Mouse (Mus musculus) forebrain, embryonic 11.5 days (tissue): ENCODE data around the gene Pknox2. TPM values are rescaled to one million over a fixed set of nuclear protein-coding genes. Genes with fewer than 3 reads are reported as not detected.

ENCODE experiments used
- ATAC-seq: fragments of 200-750 bp; cut with Nextera tagmentation; replicated peaks from 2 replicates; pipeline ENCODE4 v1.8.0; 2017; ENCODE audit warnings: moderate TSS enrichment; ENCODE audit not compliant: low FRiP score
- DNase-seq: peaks from one replicate; pipeline ENCODE4 v3.0.0-alpha.2; 2017; ENCODE audit warnings: low spot score
- H3K27ac ChIP-seq: fragments of 300-500 bp; sonication (generic); 2 replicates; pipeline ENCODE4 v1.5.1; 2014; ENCODE audit warnings: low read depth, low read length
- H3K27me3 ChIP-seq: fragments of 300-500 bp; sonication (generic); 2 replicates; pipeline ENCODE4 v1.6.1; 2014; ENCODE audit warnings: mild to moderate bottlenecking, low read length, mixed read lengths; ENCODE audit not compliant: control insufficient read depth, insufficient read depth
- H3K36me3 ChIP-seq: fragments of 300-500 bp; sonication (generic); 2 replicates; pipeline ENCODE4 v1.6.1; 2014; ENCODE audit warnings: mild to moderate bottlenecking, low read length, moderate library complexity, mixed read lengths; ENCODE audit not compliant: control insufficient read depth, insufficient read depth
- H3K4me1 ChIP-seq: fragments of 300-500 bp; sonication (generic); replicated peaks from 2 replicates; pipeline ENCODE4 v1.6.1; 2014; ENCODE audit warnings: low read length, mixed read lengths; ENCODE audit not compliant: control insufficient read depth, insufficient read depth
- H3K4me2 ChIP-seq: fragments of 300-500 bp; sonication (generic); 2 replicates; pipeline ENCODE4 v1.6.1; 2014; ENCODE audit warnings: low read depth, mild to moderate bottlenecking, low read length, moderate library complexity, mixed read lengths; ENCODE audit not compliant: severe bottlenecking
- H3K4me3 ChIP-seq: fragments of 300-500 bp; sonication (generic); 2 replicates; pipeline ENCODE4 v1.5.1; 2014; ENCODE audit warnings: low read depth, low read length
- H3K9ac ChIP-seq: fragments of 300-500 bp; sonication (generic); 2 replicates; pipeline ENCODE4 v1.6.1; 2014; ENCODE audit warnings: low read length
- H3K9me3 ChIP-seq: fragments of 300-500 bp; sonication (generic); 2 replicates; pipeline ENCODE4 v1.6.1; 2016; ENCODE audit warnings: low read length, mixed read lengths; ENCODE audit not compliant: control insufficient read depth
- WGBS: fragments of 180-500 bp; shearing (Covaris S2); extraction: QIAGEN DNeasy Blood & Tissue Kit; methylation state at CpG from one replicate; pipeline ENCODE4 v1.1.7; 2014; 5-methylcytosine and 5-hydroxymethylcytosine counted together
- polyA plus RNA-seq: library from polyadenylated mRNA; unstranded; fragments of >200 nt; fragmentation: Nextera tagmentation; extraction: Ambion mirVana; gene quantifications from 2 replicates; pipeline ENCODE4 v1.2.1, GENCODE M21; 2014

Pknox2 gene
- polyA plus RNA-seq, 1 experiment from 2014 or later: 21.0 TPM

DNA sequence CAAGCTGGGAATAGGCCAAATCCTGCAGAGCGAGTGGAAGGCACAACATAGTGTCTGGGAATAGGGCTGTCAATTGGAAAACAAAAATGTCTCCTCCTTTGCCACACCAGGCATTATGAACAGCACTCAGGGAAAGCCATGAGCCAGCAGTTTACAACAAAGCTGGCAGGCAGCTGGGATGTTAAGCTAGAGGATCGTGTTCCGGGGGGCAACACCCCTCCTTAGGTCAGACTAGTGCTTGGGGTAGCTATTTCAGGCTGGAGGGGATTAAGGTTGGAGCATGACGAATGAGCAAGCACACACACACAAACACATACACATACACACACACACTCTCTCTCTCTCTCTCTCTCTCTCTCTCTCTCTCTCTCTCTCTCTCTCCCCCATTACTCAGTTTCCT, 227.7 kb downstream of the Pknox2 start:
- Histone ChIP-seq H3K4me3 (no peak overlapping the region), H3K27me3 (no peaks in the 10 kb centered on the region), H3K36me3 (no peaks in the 10 kb centered on the region), H3K4me2 (no peak overlapping the region), H3K27ac (no peak overlapping the region), H3K9ac (no peak overlapping the region), H3K4me1 (peaks cover 10% of the 10 kb centered on the region), H3K9me3 (no peaks in the 10 kb centered on the region)
- DNase-seq: no peak
- WGBS: 45% methylated on average over 4 of the region's 4 CpGs
- ATAC-seq: no peak

DNA sequence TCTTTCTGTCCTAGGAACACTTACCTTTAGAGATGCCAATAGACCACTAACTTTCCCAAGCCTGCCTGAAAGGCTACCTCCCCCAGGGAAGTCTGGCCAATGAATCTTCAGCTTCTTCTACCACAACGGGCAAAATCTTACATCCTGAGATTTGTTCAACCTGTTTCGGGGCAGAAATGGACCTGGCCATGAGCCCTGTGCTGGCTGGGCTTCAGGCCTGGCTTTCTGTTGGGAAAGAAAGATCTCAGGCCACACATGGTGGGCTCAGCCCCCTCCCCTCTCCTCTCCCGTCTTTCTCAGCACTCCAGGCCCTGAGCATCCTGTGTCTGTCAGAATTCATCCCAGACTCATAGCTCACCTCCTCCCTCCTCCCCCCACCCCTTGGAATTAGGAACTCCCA, 228.6 kb downstream of the Pknox2 start:
- ATAC-seq (no peak), DNase-seq (no peak)
- Histone ChIP-seq H3K36me3 (no peaks in the 10 kb centered on the region), H3K9ac (no peak overlapping the region), H3K4me3 (no peak overlapping the region), H3K27me3 (no peaks in the 10 kb centered on the region), H3K9me3 (no peaks in the 10 kb centered on the region), H3K27ac (no peak overlapping the region), H3K4me2 (no peak overlapping the region), H3K4me1 (peaks cover 10% of the 10 kb centered on the region)
- 78% methylated on average over 3 of the region's 3 CpGs for WGBS

DNA sequence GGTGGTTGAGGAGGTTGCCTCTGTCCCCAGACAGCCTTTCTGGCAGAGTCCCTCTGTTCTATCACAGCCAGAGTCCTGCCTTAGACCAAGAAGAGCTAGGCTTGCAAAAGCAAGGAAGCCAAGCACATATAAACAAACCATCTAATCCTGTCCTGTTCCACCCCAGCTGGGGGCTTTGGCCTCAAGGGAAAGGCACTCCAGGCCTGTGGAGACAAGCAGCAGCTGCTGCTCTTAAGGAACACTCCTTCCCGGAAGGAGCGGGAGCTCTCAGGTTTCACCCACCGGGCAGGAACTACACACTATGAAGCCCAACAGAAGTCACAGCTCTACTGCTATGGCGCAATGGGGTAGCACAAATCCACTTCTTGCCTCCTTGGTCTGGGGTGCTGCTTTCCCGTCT, 230.3 kb downstream of the Pknox2 start:
- ATAC-seq: no peak
- Histone ChIP-seq H3K9me3 (no peaks in the 10 kb centered on the region), H3K4me3 (no peak overlapping the region), H3K27me3 (no peaks in the 10 kb centered on the region), H3K9ac (no peak overlapping the region), H3K4me1 (peaks cover 10% of the 10 kb centered on the region), H3K27ac (no peak overlapping the region), H3K36me3 (no peaks in the 10 kb centered on the region), H3K4me2 (no peak overlapping the region)
- no peak for DNase-seq
- WGBS: 42% methylated on average over 5 of the region's 5 CpGs

DNA sequence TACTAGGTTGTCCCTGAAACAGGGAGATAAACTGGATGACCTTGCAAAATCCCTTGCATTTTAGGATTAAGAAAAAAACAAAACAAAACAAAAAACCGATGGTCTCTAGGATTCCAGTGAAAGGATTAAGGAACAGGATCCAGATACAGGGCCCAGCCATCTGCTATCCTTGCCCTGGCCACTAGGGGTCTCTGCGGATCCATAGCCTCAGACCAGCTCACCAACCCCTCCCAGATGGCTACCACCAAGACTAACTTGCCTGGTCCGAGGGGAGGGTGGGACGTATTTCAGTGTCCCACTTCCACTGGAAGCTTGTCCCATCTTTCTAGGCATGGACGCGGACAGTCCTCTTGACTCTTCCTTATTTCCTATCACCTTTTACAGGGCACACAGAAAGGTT, 230.8 kb downstream of the Pknox2 start:
- Histone ChIP-seq H3K27ac (no peak overlapping the region), H3K9me3 (no peaks in the 10 kb centered on the region), H3K4me3 (no peak overlapping the region), H3K27me3 (no peaks in the 10 kb centered on the region), H3K4me2 (no peak overlapping the region), H3K4me1 (peaks cover 5% of the 10 kb centered on the region), H3K36me3 (no peaks in the 10 kb centered on the region), H3K9ac (no peak overlapping the region)
- WGBS: 5% methylated on average over 6 of the region's 6 CpGs
- peak; percentile 90 for DNase-seq
- peak; percentile 83 for ATAC-seq

DNA sequence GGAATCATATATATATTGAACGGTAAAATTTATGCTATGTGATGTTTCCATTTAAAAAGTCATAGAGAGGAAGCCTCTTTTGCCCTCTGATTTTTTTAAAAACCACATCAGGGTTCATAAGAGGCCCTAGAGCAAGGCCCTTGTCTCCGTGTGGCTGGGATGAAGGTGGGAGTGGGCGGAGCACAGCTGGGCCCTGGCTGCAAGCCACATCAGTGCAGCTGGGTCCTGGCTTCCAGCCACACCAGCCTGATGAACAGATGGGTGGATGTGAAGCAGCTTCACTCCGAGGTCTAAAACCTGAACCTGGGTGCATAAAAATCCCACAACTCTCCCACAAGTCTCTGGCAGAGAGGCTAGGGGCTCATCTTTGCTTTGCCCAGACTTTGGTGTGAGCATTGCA, 241.8 kb downstream of the Pknox2 start:
- Histone ChIP-seq H3K9ac (no peak overlapping the region), H3K36me3 (no peaks in the 10 kb centered on the region), H3K4me1 (no peaks in the 10 kb centered on the region), H3K4me2 (no peak overlapping the region), H3K4me3 (no peak overlapping the region), H3K9me3 (no peaks in the 10 kb centered on the region), H3K27me3 (no peaks in the 10 kb centered on the region), H3K27ac (no peak overlapping the region)
- DNase-seq (no peak), ATAC-seq (no peak)
- WGBS: 83% methylated on average over 4 of the region's 4 CpGs

DNA sequence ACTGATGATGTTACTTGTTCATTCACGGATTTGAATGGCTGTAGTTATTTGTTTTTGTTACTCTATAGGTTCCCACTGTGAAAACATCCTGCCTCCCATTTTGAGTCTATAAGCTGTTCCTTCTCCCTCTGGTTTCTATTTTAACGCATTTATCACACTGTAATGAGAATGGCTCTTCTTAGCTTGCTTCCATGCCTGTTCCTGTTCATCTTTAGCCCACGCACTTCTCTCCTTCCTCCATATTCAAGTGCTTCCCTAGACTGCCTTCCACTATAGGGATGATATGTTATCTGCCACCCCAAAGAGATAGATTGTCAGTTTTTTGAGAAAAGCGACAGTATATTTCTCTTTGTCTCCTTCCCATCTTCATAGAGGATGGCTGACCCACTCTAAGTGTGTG, 246.7 kb downstream of the Pknox2 start:
- Histone ChIP-seq H3K9me3 (no peaks in the 10 kb centered on the region), H3K27ac (no peak overlapping the region), H3K36me3 (no peaks in the 10 kb centered on the region), H3K4me2 (no peak overlapping the region), H3K27me3 (no peaks in the 10 kb centered on the region), H3K4me1 (no peaks in the 10 kb centered on the region), H3K4me3 (no peak overlapping the region), H3K9ac (no peak overlapping the region)
- DNase-seq: no peak
- 96% methylated on average over 4 of the region's 4 CpGs for WGBS
- no peak for ATAC-seq

DNA sequence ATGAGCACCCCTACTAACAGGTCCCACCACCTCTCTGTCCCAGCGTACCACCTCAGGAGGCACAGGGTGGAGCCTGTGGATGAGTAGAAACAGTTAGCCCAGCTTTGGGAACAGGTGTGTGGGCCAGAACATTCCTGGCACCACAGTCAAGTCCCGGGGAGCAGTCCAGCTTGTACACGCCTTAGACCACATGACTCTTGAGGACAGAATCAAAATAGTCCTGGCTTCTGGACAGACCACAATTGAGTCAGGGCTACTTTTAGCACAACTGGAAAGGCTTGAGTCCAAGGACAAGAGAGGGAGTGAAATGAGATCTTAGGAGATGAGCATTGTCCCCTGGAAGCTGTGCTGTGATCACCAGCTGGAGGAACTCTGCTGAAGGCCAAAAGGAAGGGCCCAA, 248.6 kb downstream of the Pknox2 start:
- no peak for DNase-seq
- Histone ChIP-seq H3K4me3 (no peak overlapping the region), H3K27me3 (no peaks in the 10 kb centered on the region), H3K9ac (no peak overlapping the region), H3K27ac (no peak overlapping the region), H3K9me3 (no peaks in the 10 kb centered on the region), H3K36me3 (no peaks in the 10 kb centered on the region), H3K4me1 (no peaks in the 10 kb centered on the region), H3K4me2 (no peak overlapping the region)
- 94% methylated on average over 3 of the region's 3 CpGs for WGBS
- ATAC-seq: no peak

DNA sequence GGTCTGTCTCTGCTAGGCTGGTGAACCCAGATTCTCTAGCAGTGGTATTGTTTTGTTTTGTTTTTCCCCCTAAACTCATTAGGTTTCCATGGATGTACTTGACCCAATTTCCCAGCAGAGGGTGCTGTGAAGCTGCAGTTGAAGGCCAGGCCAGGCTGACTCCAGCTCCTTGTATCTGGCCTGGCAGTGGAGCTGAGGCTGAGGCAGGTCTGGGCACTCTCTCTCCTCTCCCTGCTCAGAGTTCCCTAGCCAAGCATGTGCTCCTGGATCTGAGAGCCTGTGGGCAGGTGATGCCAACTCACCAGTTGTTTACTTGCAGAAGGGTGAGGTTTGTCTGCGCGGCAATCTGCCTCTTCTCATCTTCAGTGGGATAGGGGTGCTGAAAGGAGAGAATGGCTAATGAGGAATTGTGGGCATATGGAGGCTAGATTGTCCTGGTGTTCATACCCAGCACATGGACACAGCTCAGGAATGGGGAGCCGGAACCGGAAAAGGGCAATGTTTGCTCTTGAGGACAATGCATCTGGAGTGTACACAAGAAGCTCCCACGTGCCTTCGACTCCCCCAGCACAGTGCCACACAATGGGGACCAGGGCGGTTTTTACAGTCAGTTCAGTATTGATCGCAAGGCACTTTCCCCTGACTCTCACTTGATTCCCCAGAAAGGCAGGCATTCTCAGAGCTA, 252.1 kb downstream of the Pknox2 start:
- no peaks in the 10 kb centered on the region; the same call in 1 of the 2 replicates for H3K36me3 ChIP-seq
- peak; percentile 69; the same call in 1 of the 2 replicates for ATAC-seq
- no peaks in the 10 kb centered on the region for H3K9me3 ChIP-seq
- no peaks in the 10 kb centered on the region for H3K27me3 ChIP-seq
- DNase-seq: peak; percentile 72
- 78% methylated on average over 8 of the region's 8 CpGs for WGBS
- H3K4me3 ChIP-seq: no peak overlapping the region
- H3K9ac ChIP-seq: no peak overlapping the region
- H3K4me2 ChIP-seq: no peak overlapping the region
- no peaks in the 10 kb centered on the region for H3K4me1 ChIP-seq
- no peak overlapping the region for H3K27ac ChIP-seq

DNA sequence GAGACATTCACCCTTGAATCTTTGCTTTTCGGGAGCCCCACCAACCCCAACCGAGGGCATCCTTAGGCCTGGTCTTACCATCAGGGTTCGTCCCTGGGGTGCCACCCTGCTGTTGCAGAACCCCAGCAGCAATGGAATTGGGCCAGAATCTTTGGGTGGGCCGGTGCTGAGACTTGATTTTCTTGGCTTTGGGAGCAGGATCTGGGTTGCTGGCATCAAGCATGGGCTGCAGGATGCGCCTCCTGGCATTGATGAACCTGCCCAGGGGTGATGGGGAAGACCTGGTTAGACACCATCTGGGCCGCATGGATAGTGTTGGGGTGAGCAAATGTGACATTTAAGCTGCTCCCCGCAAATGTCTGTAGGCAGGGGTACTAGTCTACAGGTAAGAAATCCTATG, 253.0 kb downstream of the Pknox2 start:
- WGBS: 88% methylated on average over 7 of the region's 7 CpGs
- Histone ChIP-seq H3K27me3 (no peaks in the 10 kb centered on the region), H3K9me3 (no peaks in the 10 kb centered on the region), H3K4me2 (no peak overlapping the region), H3K4me1 (no peaks in the 10 kb centered on the region), H3K27ac (no peak overlapping the region), H3K9ac (no peak overlapping the region), H3K4me3 (no peak overlapping the region), H3K36me3 (no peaks in the 10 kb centered on the region; the same call in 1 of the 2 replicates)
- no peak for ATAC-seq
- no peak for DNase-seq
